Mouse (Mus musculus): ENCODE results near the gene Arhgap27. TPM values are rescaled to one million over a fixed set of nuclear protein-coding genes. Genes with fewer than 3 reads are reported as not detected.

Arhgap27 gene
- polyA plus RNA-seq, 1 experiment from 2014 or later, result 18.2 TPM

- DNase-seq (ENCODE audit: low spot score) (no peak), ATAC-seq (ENCODE audit: low FRiP score, low TSS enrichment) (no peak)
- Histone ChIP-seq H3K9me3 (ENCODE audit: control insufficient read depth, low read length) (no peaks in the 10 kb centered on the region), H3K4me1 (replicated peaks; ENCODE audit: control insufficient read depth, insufficient read depth) (no peaks in the 10 kb centered on the region), H3K4me2 (replicated peaks; ENCODE audit: low read depth) (no peak overlapping the region), H3K4me3 (ENCODE audit: low read depth, low read length) (no peak overlapping the region), H3K9ac (ENCODE audit: low read length) (no peak overlapping the region), H3K27ac (replicated peaks) (peak overlapping the region; percentile 56; the same call in 1 of the 2 replicates), H3K36me3 (ENCODE audit: control insufficient read depth, insufficient read depth, low read length) (no peaks in the 10 kb centered on the region), H3K27me3 (ENCODE audit: control insufficient read depth, insufficient read depth, low read length) (no peaks in the 10 kb centered on the region)
- 78% methylated on average over 10 of the region's 10 CpGs for WGBS
- TF ChIP-seq EP300 (optimal IDR thresholded peaks at IDR 0.05), result no peak
- no peak for TF ChIP-seq CTCF (IDR thresholded peaks at IDR 0.05; ENCODE audit: low read depth)
These were observed 78.2 kb downstream of the Arhgap27 start for GRCm38 (mm10) chr11:103285276-103285675.

- H3K4me2 ChIP-seq (replicated peaks; ENCODE audit: low read depth), result no peak overlapping the region
- 53% methylated on average over 7 of the region's 7 CpGs for WGBS
- DNase-seq (ENCODE audit: low spot score), result no peak
- no peaks in the 10 kb centered on the region for H3K27me3 ChIP-seq (ENCODE audit: control insufficient read depth, insufficient read depth, low read length)
- ATAC-seq (ENCODE audit: low FRiP score, low TSS enrichment), result no peak
- no peak for TF ChIP-seq EP300 (optimal IDR thresholded peaks at IDR 0.05)
- TF ChIP-seq CTCF (IDR thresholded peaks at IDR 0.05; ENCODE audit: low read depth), result no peak
- H3K36me3 ChIP-seq (ENCODE audit: control insufficient read depth, insufficient read depth, low read length), result no peaks in the 10 kb centered on the region
- H3K4me1 ChIP-seq (replicated peaks; ENCODE audit: control insufficient read depth, insufficient read depth), result no peaks in the 10 kb centered on the region
- no peak overlapping the region for H3K4me3 ChIP-seq (ENCODE audit: low read depth, low read length)
- H3K27ac ChIP-seq (replicated peaks), result no peak overlapping the region
- no peaks in the 10 kb centered on the region for H3K9me3 ChIP-seq (ENCODE audit: control insufficient read depth, low read length)
- H3K9ac ChIP-seq (ENCODE audit: low read length), result no peak overlapping the region
These were observed 81.7 kb downstream of the Arhgap27 start for GRCm38 (mm10) chr11:103281784-103282183.

Other genes with a start within 250 kb of the Arhgap27 start
- gene Hexim1, start 247.5 kb downstream of the Arhgap27 start, polyA plus RNA-seq (2015; fragmentation: Nextera tagmentation; extraction: Ambion mirVana), result 3.8 and 4.1 TPM in 2 replicates
- gene Hexim2, start 231.3 kb downstream of the Arhgap27 start, polyA plus RNA-seq (2015; fragmentation: Nextera tagmentation; extraction: Ambion mirVana), result 3.7 and 4.4 TPM in 2 replicates
- gene Fmnl1, start 192.6 kb downstream of the Arhgap27 start, polyA plus RNA-seq (2015; fragmentation: Nextera tagmentation; extraction: Ambion mirVana), result 0.86 and 1.1 TPM in 2 replicates
- 1.0 and 1.7 TPM in 2 replicates for gene 1700023F06Rik, start 155.1 kb downstream of the Arhgap27 start, polyA plus RNA-seq (2015; fragmentation: Nextera tagmentation; extraction: Ambion mirVana)
- not detected in 2 replicates for gene Spata32, start 145.3 kb downstream of the Arhgap27 start, polyA plus RNA-seq (2015; fragmentation: Nextera tagmentation; extraction: Ambion mirVana)
- gene Map3k14, start 96.2 kb downstream of the Arhgap27 start, polyA plus RNA-seq (2015; fragmentation: Nextera tagmentation; extraction: Ambion mirVana), result 1.6 TPM in 2 replicates
- 3.6 and 4.2 TPM in 2 replicates for gene Plekhm1, start 49.0 kb upstream of the Arhgap27 start, polyA plus RNA-seq (2015; fragmentation: Nextera tagmentation; extraction: Ambion mirVana)
- gene Lrrc37a, start 140.9 kb upstream of the Arhgap27 start, polyA plus RNA-seq (2015; fragmentation: Nextera tagmentation; extraction: Ambion mirVana), result not detected in 2 replicates

Measured in stomach, postnatal 0 days (tissue).